Mouse (Mus musculus): ENCODE results near the gene Rab22a.
"Not testable (repeated sequence)": the region's sequence is repeated elsewhere in the genome, so short reads cannot be mapped to it uniquely, and the experiment has no call there.

Gene Rab22a

DNA sequence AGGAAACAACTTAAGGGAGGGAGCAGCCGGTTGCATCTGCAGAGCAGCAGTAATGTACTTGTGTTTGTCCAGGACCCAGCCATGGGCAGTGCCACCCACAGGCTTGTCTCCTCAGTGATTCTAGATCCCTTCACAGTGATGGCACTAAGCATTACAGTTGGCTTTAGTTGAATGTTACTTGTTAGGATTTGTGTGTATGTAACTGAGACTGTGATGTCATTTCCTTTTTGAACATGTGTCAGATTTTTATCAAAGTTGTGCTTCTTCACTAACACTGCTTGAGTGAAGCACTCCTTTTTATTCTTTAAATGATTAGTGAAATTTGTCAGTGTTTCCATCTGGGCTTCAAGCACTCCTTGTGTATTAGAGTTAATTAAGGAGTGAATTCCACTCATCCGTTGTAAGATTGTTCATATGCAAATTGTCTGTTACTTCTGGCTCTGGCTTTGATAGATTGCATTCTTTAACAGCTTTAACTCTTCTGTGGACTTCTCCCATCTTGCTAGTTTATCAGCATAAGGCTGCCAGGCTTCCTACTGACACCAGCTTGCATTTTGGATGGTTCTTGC, 12.9 kb downstream of the Rab22a start:
- DNase-seq = no peak

DNA sequence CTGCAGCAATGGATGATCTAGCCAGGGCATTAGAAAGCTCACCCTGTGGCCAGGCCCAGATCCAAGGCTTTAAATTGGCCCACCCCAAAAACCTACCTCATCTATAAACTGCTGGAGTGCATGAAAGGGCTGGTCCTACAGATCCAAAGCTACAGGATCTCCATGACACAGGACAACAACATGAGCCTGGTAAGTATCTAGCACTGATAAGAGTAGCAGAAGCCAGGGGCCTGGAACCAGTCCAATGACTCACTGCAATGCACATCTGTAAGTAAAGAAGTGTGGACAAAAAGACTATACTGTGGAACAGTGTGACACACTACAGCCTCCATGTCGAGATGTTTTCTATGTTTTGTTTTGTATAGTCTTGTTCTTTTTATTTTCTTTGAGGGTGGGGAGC, 13.9 kb downstream of the Rab22a start:
- DNase-seq = no peak

DNA sequence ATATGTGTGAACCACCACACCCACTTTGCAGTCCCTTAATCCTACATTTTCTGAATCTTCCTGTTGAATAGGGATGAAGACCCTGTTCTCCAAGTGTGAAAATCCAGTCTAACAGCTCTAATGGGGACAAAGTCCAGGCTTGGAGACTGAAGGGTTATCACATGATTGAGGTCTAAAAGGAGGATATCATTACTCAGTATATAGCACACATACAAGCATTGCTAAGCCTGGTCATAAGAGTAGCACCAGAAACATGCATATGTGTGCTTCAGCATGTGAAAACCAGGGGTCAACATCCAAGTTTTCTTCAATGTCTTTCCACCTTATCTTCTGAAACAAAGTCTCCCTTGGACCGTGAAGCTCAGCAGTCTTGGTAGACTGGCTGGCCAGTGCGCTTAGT, 19.0 kb downstream of the Rab22a start:
- DNase-seq = no peak

DNA sequence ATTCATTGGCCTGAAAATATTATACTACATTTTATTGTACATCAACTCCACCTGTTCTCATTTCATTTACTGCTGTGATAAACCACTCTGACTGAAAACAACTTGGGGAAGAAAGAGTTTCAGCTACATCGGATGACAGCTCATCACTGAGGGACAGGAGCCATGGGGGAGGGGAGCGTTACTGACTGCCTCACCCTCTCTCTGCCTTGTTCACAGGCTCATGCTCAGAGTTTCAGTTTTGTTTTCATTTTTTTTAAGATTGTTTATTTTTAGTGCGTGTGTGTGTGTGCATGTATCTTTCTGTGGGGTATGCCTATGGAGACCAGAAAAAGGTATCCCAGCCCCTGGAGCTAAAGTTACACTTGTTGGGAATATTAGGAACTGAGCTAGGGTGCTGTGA, 19.7 kb downstream of the Rab22a start:
- DNase-seq = no peak

DNA sequence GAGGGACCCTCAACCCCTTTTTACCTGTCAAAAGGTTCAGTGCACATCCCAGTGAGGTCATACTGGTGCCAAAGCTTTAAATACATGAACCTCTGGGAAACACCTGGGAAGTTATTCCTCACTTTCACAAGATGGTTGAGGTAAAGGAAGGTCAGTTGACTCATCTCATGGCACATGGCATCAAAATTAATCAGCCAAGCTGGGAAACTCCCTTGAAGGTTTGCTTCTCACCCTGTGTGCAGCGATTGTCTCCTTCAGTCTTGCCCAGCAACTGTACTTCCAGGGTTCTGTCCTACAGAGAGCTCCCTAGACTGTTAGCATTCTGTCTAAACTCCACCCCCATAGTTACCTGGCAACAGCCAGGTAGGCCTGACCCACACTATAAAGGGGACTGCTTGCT, 20.6 kb downstream of the Rab22a start:
- DNase-seq = no peak

DNA sequence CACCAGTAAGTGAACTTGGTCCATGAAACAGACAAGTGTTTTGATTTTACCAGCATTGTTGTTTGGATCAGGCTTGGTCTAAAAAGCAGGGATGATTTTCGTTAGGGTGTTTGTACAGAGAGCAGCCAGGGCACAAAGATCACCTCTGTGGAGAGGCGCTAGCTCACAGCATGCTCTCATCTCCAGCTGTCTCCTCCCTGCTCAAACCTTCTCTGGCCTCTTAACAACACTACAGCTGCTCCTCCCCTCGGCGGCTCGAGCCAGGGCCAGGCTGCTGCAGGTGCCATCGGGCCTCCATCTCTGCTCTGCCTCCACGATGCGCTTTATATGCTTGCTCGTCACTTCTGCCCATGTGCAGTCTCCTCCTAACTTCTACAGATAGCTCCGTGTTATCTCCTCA, 23.2 kb downstream of the Rab22a start:
- DNase-seq = no peak

DNA sequence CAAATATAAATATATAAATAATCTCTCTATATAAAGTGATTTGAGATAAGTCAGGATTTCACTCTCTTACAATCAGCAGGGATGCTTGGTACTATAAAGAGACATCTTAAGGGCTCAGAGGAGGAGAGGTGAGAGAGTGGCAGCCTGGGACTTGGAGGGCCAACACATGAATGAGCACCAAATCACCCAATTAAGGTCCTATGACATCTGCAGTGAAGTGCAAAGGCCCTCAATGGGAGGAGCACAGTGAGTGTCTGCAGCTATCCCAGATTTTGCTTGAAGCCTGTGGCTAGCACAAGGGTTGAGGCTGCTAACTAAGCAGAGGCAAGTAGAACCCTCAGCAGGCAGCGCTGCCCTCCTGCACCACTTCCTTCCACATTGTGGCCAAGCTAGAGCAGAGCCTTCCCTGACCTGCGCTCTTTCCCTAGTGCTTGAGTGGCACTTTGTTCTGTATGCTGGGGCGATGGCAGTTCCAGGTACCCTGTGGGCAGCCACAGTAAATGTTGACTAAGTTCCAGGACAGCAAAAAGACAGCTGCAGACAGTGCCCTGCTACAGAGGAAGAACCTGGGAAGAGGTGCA, 26.3 kb downstream of the Rab22a start:
- no peak for DNase-seq

DNA sequence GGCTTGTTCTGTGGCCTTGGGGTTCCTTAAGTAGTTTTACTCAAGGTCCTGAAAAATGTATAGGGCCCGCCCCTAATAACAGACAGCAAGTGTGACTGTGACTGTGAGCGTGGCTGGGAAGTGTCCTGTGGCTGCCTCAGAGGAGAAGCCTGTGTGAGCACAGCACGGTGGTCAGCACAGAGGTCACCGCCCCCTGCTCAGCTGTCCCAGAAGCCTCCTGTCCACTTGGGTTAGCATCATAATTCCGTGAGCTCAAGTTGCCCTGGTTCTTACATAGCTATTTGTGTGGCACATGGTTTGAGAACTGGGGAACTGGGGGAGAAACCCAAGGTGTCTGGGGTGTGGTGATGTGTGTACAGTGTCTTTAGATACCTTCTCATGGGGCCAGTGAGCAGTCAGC, 27.8 kb downstream of the Rab22a start:
- no peak for DNase-seq

DNA sequence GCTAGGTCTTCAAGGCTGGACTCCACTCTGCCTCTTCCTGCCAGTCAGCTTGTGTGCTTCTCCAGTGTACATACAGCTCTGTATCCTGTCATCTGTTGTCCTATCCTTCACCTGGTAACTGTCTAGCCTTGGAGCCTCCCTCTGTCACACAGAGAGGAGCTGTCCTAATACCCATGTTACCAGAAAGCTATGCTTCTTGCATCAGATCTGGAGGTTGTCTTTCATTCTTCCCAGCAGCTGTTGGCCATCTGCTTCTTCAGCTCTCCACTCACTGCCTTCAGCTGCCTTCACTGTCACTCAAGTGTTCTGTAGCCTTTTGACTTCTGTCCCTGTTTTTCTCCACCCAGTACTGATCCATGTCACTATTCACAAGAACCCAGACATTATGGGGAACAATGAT, 30.3 kb downstream of the Rab22a start:
- no peak for DNase-seq

DNA sequence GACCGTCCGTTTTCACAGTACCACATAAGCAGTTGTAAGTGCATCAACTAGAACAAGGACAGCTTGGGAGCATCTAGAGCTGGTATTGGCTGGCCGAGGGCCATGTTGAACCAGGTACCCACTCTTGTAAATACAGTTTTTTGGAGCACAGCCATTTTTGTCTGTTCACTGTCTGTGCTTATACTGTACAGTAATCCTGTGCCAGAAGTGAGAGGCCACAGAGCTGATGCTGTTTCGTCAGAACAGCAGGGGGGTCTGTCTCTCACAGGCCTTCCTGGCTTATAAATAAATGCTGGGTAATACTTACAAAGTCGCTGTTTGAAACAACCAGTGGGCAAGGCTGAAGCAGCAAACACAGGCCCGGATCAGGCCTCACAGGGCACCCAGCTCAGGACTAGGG, 32.2 kb downstream of the Rab22a start:
- no peak for DNase-seq

DNA sequence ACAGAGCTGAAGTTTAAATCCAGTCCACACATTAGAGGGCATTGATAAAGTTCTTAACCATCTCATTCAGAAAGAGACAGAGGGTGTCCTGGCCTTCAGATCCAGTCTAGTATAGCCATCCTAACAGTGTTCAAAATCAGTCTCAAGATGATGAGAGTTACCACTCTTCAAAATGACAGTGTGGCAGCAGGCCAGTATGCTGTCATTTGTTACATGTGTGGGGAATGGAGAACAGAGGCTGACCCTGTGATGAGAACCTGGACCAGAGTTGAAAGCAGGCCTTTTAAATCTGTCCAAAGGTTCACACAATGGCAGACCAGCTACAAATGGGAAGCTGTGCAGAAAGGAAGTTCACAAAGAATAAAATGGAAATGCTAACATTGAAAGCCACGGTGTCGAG, 33.1 kb downstream of the Rab22a start:
- no peak for DNase-seq

DNA sequence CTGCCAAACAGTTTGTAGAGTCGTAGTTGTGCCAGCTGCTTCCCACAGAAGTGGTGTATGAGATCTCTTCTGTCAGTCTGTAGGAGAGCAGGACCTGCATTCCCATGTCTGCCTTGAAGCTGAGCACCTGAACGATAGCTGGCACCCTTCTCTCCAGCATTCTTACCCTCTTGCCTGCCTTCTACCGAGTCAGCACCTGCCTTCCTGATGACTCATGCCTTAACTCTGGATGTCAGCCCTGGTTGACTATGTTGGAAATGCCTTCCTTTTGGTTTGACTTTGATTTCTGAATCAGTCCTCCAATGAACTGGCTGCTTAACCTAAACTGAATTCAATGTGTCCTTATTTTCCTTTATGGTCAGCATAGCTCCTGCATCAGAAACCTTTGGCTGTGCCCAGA, 39.3 kb downstream of the Rab22a start:
- no peak for DNase-seq

DNA sequence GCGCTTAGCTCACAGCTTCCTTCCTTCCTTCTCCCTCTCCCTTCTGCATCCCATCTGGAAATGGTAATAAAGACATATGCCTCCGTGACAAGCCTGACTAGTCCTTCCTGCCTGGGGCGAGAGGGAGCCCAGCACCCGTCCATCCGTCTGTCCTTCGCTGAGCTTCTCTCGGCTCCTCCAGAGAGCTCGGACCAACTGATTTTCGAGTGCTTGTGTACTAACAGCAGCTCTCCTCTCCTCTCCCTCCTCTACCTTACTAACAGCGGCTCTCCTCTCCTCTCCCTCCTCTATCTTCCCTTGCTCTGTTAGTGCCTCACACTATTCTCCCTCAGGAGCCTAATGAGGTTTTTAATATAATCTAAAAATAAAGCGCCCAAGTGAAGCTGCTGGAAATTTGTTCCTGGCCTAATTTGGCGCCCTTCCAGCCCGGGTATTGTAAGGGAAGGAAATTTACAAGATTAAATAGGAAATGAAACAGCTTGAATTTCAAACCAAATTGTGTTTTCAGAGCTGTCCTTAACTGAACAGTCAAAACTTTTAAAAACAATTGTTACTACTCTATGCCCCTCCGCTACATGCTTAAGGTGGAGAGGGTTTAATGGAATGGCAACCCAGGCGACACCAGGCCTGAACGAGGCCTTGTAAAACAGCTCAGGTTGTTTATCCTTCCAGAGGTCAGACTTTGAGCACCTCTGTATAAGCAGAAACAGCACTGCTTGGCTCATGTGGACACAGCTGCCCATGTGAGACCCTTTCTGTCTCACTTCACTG, 42.7 kb downstream of the Rab22a start:
- DNase-seq = peak; percentile 15

DNA sequence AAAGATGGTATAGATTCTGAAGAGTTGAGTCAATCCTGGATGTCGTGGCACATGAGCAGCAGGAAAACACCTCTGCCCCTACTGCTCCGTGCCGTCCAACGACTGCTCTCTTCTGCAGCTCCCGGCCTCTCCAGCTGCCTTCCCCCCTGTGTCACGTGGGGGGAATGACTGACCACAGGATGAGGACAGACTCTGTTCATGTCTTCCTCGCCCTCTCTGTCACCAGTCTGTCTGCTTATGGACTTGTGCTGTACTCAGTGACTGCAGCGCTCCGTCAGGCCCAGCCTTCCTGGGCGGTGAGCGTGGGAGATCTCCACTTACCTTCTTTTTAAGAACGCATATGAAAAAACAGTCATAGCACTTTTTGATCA, 43.3 kb downstream of the Rab22a start:
- no peak for DNase-seq

DNA sequence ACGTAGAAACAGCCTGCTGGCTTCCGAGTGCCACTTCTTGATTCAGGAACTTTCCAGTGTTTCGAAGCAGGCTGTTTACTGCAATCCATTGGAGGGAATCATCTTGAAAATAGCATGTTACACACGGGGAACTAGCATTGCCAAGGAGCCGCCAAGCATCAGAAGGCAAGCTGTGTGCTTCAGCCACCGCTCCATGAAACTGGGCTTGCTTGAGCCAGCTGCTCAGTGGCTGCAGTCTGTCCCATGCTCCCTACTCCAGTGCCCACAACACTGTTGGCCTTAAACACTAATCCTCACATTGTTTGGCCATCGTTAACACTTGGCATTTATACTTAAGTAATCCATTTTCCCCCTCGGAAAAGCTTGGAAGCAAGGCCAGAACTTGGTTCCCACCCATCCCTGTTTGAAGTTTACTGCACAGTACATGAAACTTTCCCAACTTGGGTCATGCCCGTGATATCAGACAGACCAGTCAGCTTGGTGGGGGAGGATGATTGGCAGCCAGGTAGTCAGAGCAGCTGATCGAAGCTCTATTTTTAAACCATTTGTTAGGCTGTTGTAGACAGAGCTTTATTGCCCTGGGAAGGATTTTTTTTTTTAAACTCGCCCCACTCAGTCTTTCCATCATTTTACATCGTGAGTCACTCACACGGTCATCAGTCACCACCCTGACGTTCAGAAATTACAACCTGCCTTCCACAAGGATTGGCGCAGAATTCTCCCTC, 46.4 kb downstream of the Rab22a start:
- DNase-seq = no peak

DNA sequence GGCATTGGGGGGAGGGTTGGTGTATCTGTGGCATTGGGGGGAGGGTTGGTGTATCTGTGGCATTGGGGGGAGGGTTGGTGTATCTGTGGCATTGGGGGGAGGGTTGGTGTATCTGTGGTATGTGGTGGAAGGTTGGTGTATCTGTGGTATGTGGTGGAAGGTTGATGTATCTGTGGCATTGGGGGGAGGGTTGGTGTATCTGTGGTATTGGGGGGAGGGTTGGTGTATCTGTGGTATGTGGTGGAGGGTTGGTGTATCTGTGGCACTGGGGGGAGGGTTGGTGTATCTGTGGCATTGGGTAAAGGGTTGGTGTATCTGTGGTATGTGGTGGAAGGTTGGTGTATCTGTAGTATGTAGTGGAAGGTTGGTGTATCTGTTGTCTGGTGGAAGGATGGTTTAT, 48.1 kb downstream of the Rab22a start:
- not testable (repeated sequence) for DNase-seq

DNA sequence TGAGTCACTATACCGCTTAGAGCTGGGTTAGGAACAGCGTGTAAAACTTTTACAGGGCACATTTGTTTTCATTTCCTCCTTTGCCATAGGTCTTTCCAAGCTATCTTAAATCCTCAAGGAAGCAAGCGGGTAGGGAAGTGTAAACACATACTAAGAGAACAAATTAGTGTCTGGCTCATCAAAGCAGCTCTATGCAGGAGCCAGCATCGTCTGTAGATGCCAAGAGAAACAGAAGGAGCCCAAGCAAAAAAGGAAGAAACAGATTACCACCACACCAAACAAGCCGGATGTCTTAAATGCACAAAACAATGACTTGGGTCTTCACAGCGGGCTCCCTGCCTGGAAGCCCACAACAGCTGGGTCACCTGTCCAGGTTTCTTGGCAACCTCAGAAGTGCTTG, 50.6 kb downstream of the Rab22a start:
- no peak for DNase-seq

DNA sequence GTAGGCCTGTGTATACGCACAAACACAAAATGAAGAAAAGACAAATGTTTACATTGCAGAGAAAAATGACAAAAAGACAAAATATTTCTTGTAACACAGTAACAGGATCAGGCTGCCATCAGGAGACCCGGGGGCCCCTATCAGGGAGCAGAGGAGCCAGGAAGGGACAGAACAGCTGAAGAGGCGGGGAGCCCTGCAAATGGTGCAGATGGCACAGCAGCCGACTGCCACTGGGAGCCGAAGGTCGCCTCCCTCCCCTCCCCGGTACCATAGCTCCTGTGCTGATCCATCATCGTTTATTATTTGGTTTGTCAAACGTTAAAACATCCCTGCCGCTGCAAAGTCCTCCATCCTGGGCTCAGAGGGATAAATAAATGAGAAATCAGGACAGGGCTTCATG, 53.1 kb downstream of the Rab22a start:
- no peak for DNase-seq

DNA sequence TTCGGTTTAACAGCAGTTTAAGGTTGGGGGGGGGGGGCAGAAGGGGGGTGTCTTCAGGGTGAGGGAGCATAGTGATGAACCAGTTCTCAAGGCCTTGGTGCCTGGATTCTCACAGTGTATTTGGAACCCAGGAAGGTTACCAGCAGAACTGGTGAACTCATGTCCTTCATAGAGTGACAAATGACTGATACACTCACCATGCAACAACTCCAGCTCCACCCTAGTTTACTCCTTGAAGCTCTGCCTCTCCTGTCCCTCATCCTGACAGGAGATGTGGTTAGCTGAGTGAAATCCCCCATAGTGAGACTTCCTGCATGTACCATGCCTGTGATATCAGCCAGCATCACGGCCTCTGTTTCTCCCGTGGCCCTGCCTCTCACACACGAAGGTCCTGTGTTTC, 53.7 kb downstream of the Rab22a start:
- DNase-seq = no peak

DNA sequence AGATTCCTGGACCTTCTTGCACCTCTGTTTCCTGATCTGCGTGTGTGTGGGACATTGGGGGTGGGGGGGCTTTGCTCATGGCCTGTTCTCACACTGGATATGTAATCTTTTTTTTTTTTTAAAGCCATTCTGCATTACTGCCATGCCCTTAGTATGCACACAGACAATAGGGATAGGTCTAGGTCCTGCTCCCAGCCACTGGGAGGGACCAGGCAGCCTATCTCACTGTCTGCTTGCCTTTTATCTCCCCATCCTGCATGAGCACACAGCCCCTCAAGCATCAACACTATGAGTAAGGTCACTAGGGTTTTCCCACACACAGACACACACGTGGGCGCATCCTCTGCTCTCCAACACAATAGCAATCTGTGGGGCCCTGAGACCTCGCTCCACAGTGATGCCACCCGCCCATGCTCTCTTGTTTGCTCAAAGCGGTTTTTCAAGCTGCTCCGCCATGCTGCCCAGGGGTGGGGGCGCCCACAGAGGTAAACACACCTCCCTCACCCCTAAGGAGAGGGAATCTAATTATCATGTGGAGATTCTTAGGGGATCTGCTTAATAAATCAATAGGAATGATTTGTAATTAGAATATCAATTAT, 55.2 kb downstream of the Rab22a start:
- no peak for DNase-seq

DNA sequence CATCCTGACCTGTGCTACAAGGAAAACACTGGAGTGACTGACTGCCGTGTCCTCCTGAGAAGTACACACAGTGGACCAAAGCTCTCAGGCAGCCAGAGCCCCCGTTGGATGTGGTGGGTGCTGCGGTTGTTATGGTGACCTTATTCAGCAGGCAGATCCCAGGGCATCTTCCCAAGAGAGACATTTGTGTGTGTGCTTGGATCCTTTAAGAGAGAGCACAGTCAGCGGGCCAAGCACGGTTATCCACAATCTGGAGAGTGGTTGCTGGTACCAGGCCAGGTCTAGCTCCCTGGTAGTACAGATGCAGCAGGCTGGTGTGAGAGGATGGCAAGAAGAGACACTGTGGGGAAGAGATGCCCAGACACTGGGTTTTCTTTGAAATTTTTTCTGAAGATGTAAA, 57.4 kb downstream of the Rab22a start:
- DNase-seq = no peak

DNA sequence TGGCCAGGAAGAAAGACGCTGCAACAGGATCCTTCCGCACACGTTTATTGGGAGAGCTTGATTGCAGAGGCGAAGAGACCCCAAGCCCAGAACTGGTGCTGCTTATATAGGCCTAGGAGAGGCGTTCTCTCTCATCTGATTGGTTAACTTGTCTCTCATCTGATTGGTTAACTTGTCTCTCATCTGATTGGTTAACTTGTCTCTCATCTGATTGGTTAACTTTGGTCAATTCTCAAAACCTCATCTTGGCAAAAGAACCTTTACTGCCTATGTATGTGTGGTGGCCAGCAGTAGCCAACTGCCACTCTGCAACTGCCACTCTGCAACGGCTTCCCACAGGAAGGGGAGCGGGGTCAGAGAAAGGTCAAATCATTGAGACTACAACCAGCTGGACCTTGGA, 59.6 kb downstream of the Rab22a start, which contains the start of gene 1700010B08Rik:
1700010B08Rik (plus strand) TSS at position 301 of the 400 bp plus-strand sequence.
- DNase-seq = not testable (repeated sequence)

DNA sequence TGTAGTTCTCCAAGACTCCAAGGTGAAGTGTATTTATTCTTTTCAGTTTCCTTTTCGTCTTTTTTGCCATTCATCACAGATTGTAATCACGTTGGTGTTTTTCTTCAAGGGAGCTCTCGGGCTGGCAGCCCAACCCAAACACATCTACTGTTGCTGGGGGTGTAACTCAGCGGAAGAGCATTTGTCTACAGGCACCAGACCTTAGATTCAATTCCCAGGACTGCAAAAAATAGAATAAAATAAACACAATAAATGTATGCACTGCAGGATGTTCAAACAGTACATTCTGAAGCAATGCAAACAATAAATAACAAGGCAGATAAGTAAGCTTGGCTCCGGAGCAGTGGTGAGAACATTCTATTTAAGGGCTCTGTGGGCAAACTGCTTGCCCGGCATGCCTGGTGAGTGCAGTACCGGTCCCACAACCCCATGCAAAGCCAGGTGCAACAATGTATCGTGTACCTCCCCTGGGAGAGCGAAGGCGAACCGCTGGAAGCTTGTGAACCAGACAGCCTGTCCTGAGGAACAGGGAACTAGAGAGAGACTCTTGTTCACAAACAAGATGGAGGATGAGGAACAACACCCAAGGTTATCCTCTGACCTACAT, 62.8 kb downstream of the Rab22a start:
- no peak for DNase-seq
